Mouse (Mus musculus) ovary, postnatal 36 days (tissue): ENCODE measurements around the gene Hmgn2.
A peak's percentile ranks its signal among the peaks of the same experiment; 100 is the strongest.
"Not testable (repeated sequence)": the region's sequence is repeated elsewhere in the genome, so short reads cannot be mapped to it uniquely, and the experiment has no call there.

Source experiments
- DNase-seq: peaks from one replicate; pipeline ENCODE4 v3.0.0; 2022; ENCODE audit warnings: low spot score, mixed read lengths

Hmgn2 gene

DNA sequence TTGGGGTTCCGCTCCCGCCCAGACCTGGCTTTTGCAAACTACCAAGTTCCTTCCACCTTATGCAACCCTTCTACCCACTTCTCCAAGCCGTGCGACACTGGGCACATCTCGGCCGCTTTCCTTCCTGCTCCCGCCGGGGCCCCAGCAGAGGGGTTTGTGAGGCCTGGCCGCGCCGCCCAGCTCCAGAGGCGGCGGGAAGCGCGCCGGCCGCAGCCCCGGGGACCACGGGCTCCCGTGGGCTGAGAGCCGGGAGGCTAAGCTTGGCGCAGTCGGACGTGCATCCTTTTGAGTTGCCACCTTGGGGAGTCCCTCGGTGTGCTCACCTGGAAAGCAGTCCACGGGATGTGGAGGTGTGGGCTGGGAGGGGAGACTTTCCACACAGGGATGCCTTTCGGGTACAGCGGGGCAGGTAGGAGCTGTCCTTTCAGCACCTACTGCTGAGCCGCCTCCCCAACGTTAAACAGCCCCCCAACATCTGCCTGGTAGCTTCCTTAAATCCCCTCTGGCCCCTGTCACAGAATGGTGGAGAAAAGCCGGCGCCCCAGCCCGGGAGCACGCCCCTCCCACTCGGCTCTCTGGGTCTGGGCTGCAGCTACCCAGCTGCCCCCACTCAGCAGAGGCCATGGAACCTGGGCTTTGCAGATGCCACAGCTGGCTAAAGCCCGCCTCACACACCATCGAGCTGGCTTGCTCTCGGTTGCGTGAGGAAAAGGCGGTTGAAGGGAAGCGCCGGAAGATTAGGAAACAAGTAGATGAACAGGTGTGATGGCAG lies at the start of gene Hmgn2:
TSS of gene Hmgn2 (minus strand) at position 501 of the 772 bp plus-strand sequence.
- DNase-seq: peak; percentile 52

DNA sequence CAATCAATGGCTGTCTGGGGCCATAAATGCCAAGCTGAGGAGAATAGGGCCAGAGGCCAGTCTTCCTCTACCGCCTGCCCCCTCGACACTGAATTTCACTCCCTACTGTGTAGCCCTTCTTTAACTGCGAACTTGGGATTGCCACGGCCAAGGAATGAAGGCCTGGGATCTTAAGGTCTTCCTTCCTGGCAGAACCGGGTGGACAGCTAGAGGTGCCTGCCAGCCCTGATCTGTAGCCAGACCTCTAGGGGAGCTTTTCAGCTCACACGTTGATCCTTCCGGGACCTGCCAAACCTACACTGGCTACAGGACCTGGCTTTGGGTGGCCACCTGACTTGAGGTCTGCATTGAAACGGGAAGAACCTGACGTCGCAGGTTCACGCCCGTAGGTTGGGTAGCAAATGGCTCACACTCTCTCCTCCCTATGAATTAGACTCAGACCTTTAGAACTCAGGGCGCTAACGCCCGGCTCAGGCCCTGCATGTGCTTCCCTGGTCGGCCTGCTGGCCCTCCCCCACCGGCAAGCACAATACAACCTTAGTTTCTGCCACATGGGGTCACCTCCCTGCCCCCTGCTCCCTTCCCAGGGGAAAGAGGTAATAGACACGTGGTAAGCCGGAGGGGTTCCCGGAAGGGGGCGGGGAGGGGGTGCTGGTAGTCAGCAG lies 48.9 kb upstream of the Hmgn2 start:
- DNase-seq: no peak

DNA sequence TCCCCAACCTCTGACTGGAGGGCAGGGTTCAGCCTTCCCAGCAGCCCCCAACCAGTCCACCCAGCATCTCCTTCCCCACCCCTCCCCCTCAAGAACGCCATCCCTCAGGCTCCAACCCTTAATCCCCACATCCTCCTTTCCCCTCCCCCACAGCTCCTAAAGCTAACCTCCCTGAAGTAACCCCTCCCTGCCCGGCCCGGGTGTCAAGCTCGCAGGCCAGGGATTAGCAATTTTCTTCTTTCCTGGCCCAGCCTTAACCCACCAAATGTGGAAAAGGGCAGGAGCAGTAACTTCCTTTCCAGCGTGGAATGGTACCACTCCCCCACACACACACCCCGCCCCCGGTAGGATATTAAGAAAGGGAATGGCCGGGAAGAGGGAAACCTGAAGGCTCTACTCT lies 48.3 kb upstream of the Hmgn2 start:
- DNase-seq: no peak

DNA sequence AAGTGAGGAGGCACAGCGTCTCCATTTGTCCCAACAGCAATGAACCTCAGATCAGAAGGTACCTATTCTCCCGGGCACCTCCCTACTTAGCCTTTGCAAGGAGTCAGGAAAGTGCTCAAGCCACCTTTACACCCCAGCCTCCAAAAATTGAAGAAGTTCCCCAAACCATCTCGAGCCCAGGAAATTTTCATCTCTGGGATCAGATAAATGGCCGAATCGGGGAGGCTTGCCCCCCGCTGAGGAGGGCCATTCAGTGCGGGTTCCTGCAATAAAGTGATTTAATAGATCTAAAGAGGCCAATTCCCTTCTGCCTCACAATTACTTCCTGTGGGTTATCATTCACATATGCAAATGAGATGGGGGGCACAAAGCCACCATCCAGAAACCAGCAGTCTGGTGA lies 47.8 kb upstream of the Hmgn2 start:
- no peak for DNase-seq

DNA sequence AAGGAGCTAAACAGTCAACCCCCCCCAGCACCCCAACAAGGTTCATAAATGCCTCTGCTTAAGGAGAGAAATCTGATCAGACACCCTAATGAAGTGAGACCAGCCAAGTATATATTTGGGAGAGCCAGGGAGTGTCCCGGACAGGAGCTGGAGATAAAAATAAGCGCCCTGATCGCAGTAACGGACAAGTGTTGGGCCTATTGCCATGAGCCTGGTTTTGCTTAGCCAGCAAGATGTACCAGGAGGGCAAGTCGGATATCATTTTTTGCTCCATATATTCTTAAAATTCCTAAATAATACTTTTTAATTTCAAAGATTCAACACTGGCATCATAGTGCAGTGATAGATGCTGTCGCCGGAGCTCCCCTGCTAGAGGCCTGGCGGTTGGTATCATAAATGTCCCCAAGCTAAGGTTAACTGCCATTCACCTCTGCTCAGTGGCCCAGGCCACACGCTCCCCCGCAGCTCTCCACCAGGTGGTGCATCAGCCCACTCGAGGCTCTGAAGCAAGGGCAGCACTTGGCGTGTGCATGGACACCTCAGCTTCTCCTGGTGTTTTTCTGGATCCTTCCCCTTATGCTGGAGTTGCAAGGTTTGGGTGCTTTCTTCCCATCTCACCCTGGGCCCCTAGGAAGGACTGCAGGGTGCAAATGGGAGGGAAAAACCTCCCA lies 44.5 kb upstream of the Hmgn2 start:
- no peak for DNase-seq

DNA sequence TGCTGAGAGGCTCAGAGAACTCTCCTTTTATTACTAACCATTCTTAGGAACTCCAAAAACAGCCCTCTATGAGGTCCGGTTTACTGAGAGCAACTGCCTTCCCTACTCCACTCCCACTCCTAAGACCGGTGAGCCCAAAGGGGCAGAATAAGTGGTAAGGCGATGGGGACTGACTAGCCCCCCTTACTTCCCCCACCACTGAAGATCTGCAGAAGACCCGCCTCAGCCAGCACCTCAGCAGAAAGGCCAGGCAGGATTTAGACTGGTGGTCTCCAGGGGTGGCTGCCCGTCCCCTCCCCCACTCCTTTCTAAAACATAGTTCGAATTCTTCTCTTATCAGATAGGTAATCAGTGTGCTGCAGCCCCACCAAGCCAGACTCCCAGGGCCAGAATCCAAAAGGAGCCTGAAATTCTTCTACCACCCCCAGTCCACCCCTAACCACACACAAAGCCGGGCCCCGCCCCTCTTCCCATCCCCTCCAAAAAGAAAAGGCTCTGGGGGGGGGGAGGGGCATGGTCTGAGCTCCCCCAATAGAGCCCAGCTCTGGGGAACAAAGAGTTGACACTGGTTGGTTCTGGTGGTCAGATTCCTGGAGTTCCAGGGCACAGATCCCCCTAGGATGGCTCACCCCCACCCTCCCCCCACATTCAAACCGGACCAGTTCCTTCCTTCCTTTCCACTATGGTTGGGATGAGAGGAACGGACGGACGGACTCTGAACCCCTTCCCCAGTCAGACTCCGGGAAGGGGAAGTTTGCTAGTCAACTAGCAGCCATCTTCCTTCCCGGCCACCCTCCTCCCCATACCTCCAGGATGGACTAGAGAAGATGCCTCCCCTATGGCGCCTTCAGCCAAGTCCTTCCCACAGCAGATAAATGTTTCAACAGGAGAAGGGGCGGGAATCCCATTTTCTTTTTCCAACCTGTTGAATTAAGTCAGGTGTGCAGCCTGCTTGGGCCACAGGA lies 43.3 kb upstream of the Hmgn2 start:
- DNase-seq: no peak

DNA sequence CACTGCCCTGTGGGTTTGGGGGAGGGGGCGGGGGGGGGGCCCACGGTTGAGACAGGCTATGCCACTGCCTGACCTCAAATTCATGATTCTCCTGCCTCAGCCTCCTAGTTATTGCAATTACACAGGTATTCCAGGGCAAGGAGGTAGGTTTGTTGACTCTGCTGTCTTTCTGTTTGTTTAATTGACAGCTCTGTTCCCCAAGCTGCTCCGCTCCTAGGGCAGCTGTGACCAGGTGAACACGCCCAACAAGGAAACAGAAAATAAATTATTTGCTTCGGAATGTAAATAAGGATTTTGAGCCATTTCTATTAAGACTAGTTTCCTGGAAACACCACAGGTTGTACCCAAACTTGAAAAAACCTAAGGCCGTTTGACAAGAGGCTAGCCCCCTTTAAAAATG lies 41.3 kb upstream of the Hmgn2 start:
- no peak for DNase-seq

DNA sequence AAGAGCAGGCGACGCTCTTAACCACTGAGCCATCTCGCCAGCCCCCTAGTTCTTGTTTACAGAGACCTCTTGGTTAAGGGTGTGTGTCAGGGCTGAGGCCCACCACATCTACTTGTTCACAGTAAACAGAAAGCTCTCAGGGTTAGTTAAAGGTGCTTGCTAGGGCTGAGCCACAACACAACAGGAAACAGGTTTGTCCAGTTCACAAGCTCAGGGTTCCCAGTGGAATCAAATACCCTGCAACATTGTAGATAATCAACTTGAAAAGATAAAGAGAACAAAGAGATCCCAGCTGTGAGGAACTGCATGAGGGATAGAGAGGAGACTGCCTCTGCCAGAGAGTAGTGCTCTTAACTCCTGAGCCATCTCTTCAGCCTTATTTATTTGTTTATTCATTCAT lies 38.4 kb upstream of the Hmgn2 start:
- no peak for DNase-seq

DNA sequence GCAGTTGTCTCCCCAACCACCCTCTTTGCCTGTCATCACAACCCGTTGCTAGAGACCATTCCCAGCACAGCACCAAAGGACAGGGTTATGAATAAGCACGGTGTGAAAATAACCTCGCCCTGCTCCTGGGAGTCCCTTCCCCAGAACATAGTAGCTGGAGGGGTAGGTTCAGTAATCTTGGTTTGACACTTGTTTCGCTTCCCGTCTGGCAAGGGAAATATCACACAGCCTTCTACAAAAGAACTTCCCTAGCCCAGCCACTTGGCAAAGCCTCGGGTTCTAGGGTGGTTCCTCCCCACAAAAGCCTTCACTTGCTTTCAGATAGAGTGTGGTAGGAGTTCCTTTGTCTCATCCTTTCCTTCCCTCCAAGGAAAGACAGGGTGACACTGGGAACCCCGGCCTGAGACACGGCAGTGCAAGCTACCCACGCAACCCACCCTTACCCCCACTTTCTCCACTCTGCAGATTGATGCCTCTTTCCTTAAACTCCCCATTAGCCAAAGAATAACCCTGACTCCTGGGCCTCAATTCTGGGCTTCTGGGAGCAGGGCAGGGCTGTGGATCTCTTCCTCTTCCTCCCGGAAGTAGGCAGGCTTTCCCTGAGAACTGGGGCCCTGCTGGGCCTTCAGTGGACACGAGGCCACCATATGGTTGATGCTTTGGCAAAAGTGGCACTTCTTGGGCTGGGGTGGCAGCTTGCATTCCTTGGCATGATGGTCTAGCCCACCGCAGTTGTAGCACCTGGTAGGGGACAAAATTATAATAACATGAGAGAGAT lies 37.3 kb upstream of the Hmgn2 start:
- no peak for DNase-seq

DNA sequence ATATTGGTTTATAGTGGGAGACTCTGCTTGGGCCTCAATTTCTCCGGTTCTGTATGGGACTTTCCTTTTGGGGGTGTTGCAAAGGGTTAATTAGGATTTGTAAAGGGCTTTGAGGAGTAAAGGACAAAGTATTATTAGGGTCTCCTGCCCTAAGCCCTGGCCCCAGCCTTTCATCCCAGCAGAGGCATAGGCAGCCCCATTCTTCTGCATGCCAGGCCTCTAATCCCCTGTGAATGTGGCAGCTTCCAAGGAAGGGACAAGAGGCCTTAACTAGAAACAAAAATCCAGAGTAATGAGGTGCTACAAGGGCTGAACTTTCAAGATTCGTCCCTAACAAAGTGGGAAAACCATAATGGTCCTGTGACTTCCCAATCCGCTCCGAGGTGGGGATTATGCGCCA lies 34.5 kb upstream of the Hmgn2 start:
- no peak for DNase-seq

DNA sequence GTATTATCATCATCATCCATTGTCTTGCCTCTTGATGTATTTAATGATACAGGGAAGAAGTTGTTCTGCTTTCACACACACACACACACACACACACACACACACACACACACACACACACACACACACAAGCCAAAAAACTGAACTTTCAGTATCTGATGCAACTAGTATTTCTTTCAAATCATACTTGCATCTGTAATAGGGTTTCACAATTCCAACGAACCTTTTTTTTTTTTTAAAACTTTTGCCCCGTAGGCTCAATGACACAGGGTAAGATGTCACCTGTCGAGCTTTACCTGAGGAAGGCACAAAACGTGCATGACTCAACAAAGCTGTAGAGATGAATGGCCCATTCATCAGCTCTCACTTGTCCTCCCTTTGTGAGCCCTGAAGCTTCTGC lies 33.8 kb upstream of the Hmgn2 start:
- no peak for DNase-seq

DNA sequence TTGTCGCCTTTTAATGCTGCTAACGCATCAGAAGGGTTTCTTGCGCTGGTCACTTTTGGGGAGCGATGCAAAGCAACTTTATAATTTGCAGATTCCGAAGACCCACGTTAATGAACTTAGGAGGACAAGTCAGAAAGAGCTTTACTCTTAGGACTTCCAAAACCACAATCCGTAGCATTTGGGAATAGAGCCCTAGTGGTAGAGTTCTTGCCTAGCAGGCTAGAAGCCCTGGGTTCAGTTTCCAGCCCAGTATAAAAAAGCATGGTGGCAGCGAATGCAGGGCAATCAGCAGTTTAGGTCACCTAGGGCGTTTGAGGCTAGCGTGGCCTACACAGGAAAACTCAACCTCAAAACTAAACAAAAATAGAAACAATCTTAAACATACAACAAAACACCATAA lies 33.3 kb upstream of the Hmgn2 start:
- no peak for DNase-seq

DNA sequence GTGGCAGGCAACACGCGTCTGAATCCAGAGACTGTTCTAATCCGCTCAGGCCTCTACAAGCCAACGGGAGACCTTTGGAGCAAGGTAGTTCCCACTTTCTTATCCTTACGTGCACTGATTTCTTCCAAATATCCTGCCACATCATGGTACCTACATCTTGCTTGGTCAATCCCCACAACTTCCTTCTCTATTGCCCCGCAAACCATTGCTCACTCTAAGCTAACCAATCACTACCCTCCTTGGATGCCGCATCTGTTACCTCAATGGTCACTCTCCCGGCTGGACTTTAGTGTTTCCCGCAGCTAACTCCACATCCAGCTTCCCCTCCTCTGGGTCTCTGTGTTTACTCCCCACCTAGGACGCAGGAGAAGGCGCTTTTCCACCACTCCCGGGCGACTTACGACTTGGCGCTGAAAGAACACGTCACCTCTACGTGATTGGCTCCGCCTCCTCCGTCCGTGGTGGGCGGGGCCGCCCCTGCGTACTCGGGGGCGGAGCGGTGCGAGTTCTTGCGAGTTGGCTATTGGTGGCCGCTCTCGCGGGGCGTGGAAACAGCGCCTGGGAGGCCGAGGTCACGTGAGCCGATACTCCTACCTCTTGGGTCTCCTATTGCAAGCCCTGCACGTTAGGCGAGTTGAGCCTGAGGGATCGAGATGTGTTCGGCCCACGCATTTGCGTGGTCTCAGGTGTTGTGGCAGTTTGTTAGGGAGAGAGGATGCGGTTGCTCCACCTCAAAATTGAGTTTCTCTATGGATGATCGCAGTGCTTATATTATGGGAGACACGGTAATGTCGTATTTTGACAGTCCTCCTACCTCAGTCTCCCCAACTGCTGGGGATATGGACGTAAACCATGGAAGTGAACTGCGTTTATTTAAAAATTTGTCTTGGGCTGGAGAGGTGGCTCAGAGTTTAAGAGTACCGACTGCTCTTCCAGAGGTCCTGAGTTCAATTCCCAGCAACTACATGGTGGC lies 32.3 kb upstream of the Hmgn2 start, which contains the start of gene Dhdds:
TSS of gene Dhdds (minus strand) at position 453 of the 973 bp plus-strand sequence.
- DNase-seq: peak; percentile 94

DNA sequence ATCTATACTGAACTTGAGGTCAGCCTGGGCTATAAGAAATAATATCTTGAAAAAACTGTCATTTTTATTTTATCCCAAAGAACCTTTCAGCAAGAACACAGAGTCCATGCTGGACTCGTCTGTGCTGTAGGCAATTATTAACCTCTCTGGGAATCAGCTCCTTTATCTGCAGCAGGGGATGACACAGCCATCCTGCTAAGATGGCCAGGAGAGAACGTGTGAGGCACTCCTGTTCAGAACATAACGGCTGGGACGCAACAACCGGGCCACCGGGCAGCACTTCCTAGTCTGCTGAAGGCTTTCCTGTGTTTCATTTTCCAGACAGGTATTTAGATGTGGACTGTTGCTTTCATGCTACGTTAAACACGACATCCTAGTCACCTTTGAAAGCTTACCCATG lies 26.2 kb upstream of the Hmgn2 start:
- no peak for DNase-seq

DNA sequence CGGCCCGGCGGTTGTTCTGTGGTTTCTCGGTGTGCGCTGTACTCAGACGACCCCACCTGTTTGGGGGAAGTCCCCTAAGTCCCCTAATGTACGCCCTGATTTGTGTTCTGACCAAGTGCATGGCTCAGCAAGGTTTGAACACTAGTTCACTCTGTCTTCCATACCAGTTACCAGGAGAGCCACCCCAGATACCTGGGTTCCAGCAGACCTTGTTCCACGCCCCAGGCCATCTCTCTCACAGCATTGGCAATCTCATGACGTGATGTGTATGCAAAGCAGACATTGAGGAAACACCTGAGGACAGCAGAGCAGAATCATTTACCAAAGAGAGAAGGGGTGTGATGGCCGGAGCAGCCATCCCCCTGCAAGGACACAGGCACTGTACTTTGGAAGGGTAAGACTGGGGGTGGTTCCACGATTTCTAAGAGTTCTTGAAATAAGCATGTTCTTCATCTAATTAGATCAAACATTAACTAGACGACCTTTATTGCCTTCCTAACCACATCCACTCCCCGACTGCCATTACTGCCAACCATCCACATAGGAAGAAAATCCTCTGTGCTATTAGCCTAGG lies 22.7 kb upstream of the Hmgn2 start:
- no peak for DNase-seq

DNA sequence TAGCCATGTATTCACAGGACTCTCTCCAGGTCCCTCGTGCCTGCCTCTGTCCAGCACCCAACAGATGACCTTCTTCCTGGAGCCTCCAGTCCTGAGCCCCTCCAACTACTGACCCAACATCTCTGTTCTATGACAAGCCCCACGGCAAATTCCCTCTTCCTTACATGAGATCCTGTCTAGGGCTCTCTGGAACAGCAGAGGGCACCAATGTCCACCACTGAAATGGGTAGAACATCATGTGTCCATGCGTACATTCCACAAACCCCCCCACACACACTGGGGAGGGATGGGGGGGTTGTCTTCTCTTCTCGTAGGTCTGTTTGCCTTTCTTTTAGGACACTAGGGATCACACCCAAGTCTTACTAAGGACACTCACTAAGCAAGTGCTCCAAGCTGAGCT lies 21.6 kb upstream of the Hmgn2 start:
- DNase-seq: no peak

DNA sequence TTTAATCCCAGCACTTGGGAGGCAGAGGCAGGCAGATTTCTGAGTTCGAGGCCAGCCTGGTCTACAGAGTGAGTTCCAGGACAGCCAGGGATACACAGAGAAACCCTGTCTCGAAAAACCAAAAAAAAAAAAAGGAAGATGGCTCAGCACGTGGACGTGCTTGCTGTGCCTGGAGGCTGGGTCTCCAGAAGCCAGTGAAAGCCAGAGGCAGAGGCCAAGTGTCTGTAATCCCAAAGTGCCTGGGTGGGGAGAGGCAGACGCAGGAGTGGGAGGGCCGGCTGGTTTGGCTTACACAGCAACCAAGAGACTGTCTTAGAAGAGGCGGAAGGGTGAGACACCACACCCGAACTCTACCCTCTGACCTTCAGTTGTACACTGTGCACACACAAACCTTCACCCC lies 19.8 kb upstream of the Hmgn2 start:
- DNase-seq: not testable (repeated sequence)

DNA sequence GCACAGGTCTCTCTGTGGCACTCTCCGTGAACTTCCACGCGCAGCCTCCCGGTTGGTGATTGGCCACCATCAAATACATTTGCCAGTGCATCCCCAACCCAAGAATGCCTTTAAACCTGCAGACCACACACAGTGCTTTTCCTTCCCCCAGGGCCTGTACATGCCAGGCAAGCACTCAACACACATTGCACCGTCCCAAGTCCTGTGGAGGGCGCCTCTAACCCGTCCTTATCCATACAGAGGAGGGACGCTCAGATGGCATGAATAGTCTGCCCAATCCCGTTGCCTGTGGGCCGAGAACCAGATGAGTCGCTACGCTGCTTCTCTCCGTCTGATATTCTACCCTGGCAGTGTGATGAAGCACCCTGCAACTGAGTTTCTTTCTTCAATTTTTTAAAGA lies 14.5 kb upstream of the Hmgn2 start:
- DNase-seq: no peak

DNA sequence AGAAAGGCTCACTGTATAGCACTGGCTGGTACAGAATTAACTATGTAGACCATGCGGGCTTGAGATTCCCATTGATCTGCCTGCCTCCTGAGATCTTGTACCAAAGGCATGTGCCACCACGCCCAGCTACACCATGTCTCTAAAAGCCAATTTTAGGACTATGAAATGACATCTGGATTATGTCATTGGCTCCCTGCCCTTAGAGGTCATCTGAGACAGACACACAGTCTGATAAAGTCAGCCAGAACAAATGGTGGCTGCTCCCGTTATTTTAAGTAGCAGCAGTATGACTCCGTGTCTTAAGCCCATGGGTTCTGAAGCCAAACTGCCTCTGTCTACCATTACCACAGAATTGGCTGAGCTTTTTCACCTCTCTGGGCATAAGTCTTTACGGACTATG lies 12.0 kb upstream of the Hmgn2 start:
- DNase-seq: no peak
